ENCODE assay signal across 19 mouse cellular contexts in the genomic region with DNA sequence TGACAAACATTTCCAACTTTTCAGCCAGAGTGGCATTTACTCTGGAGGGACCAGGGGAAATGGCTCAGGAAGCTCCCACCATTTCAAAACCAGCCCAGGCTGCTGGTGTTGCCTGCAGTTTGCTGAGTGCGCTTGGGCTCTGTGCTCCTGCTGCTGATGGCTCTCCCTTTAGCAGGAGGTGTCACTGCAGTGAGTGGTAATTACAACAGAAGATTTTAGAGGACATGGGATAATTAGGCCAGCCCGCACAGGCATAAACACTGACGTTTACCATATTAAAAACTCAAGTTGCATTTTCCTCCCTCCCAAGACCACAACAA.
A peak's percentile ranks its signal among the peaks of the same experiment; 100 is the strongest.
DNase-seq lines count a peak whose midpoint lies in the region; ATAC-seq and TF ChIP-seq lines count a peak whose summit lies in the region.
"Had no signal": no experiment of that assay in that cellular context is flagged by ENCODE, and none has a peak within 500 bp of the region (broad histone marks: within the 10 kb centered on the region; RNA-seq: fewer than 3 reads in every experiment).

No protein-coding gene starts in this region.

- H3K4me2 ChIP-seq in neural tube, embryonic 11.5 days (ENCODE audit: low read depth), result no peak overlapping the region
- no peak overlapping the region for H3K4me2 ChIP-seq in hindbrain, embryonic 11.5 days (replicated peaks; ENCODE audit: low read depth, low read length)
- no peak overlapping the region for H3K4me2 ChIP-seq in midbrain, embryonic 13.5 days (replicated peaks)
- H3K4me2 ChIP-seq in intestine, postnatal 0 days (replicated peaks; ENCODE audit: low read depth), result no peak overlapping the region
- H3K4me2 ChIP-seq: embryonic facial prominence, embryonic 13.5 days; liver, embryonic 11.5 days; lung, embryonic 14.5 days; stomach, embryonic 15.5 days had no signal

- TF ChIP-seq CTCF in intestine, postnatal 0 days (IDR thresholded peaks at IDR 0.05; ENCODE audit: low read depth), result no peak

- no peaks in the 10 kb centered on the region for H3K36me3 ChIP-seq in neural tube, embryonic 11.5 days (ENCODE audit: control insufficient read depth, insufficient read depth, low read length)
- no peaks in the 10 kb centered on the region for H3K36me3 ChIP-seq in hindbrain, embryonic 11.5 days (ENCODE audit: control insufficient read depth, insufficient read depth, low read length)
- no peaks in the 10 kb centered on the region for H3K36me3 ChIP-seq in midbrain, embryonic 13.5 days
- H3K36me3 ChIP-seq in intestine, postnatal 0 days (ENCODE audit: control insufficient read depth, insufficient read depth), result no peaks in the 10 kb centered on the region
- H3K36me3 ChIP-seq: embryonic facial prominence, embryonic 13.5 days; stomach, embryonic 15.5 days had no signal

- no peaks in the 10 kb centered on the region for H3K27me3 ChIP-seq in neural tube, embryonic 11.5 days (ENCODE audit: control insufficient read depth, insufficient read depth, low read length)
- H3K27me3 ChIP-seq in hindbrain, embryonic 11.5 days (ENCODE audit: control insufficient read depth, insufficient read depth, low read length), result no peaks in the 10 kb centered on the region
- no peaks in the 10 kb centered on the region for H3K27me3 ChIP-seq in midbrain, embryonic 13.5 days
- no peaks in the 10 kb centered on the region for H3K27me3 ChIP-seq in intestine, postnatal 0 days (replicated peaks; ENCODE audit: control insufficient read depth, insufficient read depth, low read length)
- H3K27me3 ChIP-seq: embryonic facial prominence, embryonic 13.5 days; Patski; stomach, embryonic 15.5 days had no signal

- peak overlapping the region; percentile 23; the same call in 1 of the 2 replicates for H3K27ac ChIP-seq in neural tube, embryonic 11.5 days (ENCODE audit: low read depth, low read length)
- peak overlapping the region; percentile 36; the same call in 1 of the 2 replicates for H3K27ac ChIP-seq in hindbrain, embryonic 11.5 days (ENCODE audit: low read depth, low read length)
- peak overlapping the region; percentile 51; the same call in 1 of the 2 replicates for H3K27ac ChIP-seq in midbrain, embryonic 13.5 days
- no peak overlapping the region for H3K27ac ChIP-seq in intestine, postnatal 0 days (ENCODE audit: low read depth, low read length)
- H3K27ac ChIP-seq: embryonic facial prominence, embryonic 13.5 days; heart, adult 2 months; macrophage; stomach, embryonic 15.5 days had no signal

- 39% methylated on average over 3 of the region's 3 CpGs for WGBS in neural tube, embryonic 11.5 days
- WGBS in hindbrain, embryonic 11.5 days, result 50% methylated on average over 3 of the region's 3 CpGs
- WGBS in midbrain, embryonic 13.5 days, result 43% methylated on average over 3 of the region's 3 CpGs
- WGBS in intestine, postnatal 0 days, result 75% methylated on average over 3 of the region's 3 CpGs

- no peak for ATAC-seq in neural tube, embryonic 11.5 days (ENCODE audit: insufficient read depth, low FRiP score, low TSS enrichment)
- no peak for ATAC-seq in hindbrain, embryonic 11.5 days (ENCODE audit: low FRiP score)
- ATAC-seq in midbrain, embryonic 13.5 days, result 0 out of 2 replicates have a peak, but pooled peaks have one; percentile 56
- no peak for ATAC-seq in intestine, postnatal 0 days
- no peak for ATAC-seq in cerebellum, adult (ENCODE audit: insufficient number of reproducible peaks, low FRiP score, low TSS enrichment)
- ATAC-seq: intestine, embryonic 16.5 days; Patski had no signal

- no peak overlapping the region for H3K4me3 ChIP-seq in neural tube, embryonic 11.5 days (ENCODE audit: low read depth, low read length)
- no peak overlapping the region for H3K4me3 ChIP-seq in hindbrain, embryonic 11.5 days (ENCODE audit: low read depth, low read length)
- no peak overlapping the region for H3K4me3 ChIP-seq in midbrain, embryonic 13.5 days (replicated peaks)
- H3K4me3 ChIP-seq in intestine, postnatal 0 days (ENCODE audit: low read depth, low read length), result no peak overlapping the region
- H3K4me3 ChIP-seq: embryonic facial prominence, embryonic 13.5 days; heart, adult 2 months; stomach, embryonic 15.5 days had no signal

- no peak for DNase-seq in neural tube, embryonic 11.5 days (ENCODE audit: low spot score)
- no peak for DNase-seq in neural tube, embryonic 10.5 days (ENCODE audit: extremely low spot score, low spot score)
- DNase-seq in hindbrain, embryonic 11.5 days (ENCODE audit: low spot score), result peak; percentile 15
- no peak for DNase-seq in MN1 (ENCODE audit: low spot score)
- DNase-seq in adrenal gland, adult (ENCODE audit: inconsistent age in 2 of 2, low spot score in 1 of 2), result no peak
- DNase-seq: cerebellum, adult 11-12 months; cerebellum, postnatal 36 days; heart, adult 2 months; heart, postnatal 10 days; lung, embryonic 14.5 days had no signal

- no peak overlapping the region for H3K9ac ChIP-seq in neural tube, embryonic 11.5 days (ENCODE audit: low read length)
- no peak overlapping the region for H3K9ac ChIP-seq in hindbrain, embryonic 11.5 days (ENCODE audit: low read depth, low read length)
- no peak overlapping the region for H3K9ac ChIP-seq in midbrain, embryonic 13.5 days (replicated peaks)
- no peak overlapping the region for H3K9ac ChIP-seq in intestine, postnatal 0 days (ENCODE audit: low read depth, low read length)
- H3K9ac ChIP-seq: embryonic facial prominence, embryonic 13.5 days; lung, embryonic 14.5 days; stomach, embryonic 15.5 days had no signal

- H3K4me1 ChIP-seq in neural tube, embryonic 11.5 days (ENCODE audit: control insufficient read depth, insufficient read depth, low read length), result peaks cover 8% of the 10 kb centered on the region
- H3K4me1 ChIP-seq in hindbrain, embryonic 11.5 days (replicated peaks; ENCODE audit: control insufficient read depth, insufficient read depth, low read length), result no peaks in the 10 kb centered on the region
- peaks cover 22% of the 10 kb centered on the region for H3K4me1 ChIP-seq in midbrain, embryonic 13.5 days (replicated peaks)
- no peaks in the 10 kb centered on the region for H3K4me1 ChIP-seq in intestine, postnatal 0 days (replicated peaks; ENCODE audit: control insufficient read depth, insufficient read depth, low read length)
- H3K4me1 ChIP-seq: stomach, embryonic 15.5 days had no signal

- H3K9me3 ChIP-seq in neural tube, embryonic 11.5 days (ENCODE audit: control insufficient read depth, low read length), result no peaks in the 10 kb centered on the region
- H3K9me3 ChIP-seq in hindbrain, embryonic 11.5 days (ENCODE audit: control insufficient read depth, low read length), result no peaks in the 10 kb centered on the region
- H3K9me3 ChIP-seq in midbrain, embryonic 13.5 days, result no peaks in the 10 kb centered on the region
- H3K9me3 ChIP-seq in intestine, postnatal 0 days (ENCODE audit: control insufficient read depth), result no peaks in the 10 kb centered on the region
- H3K9me3 ChIP-seq: embryonic facial prominence, embryonic 13.5 days; stomach, embryonic 15.5 days had no signal
